Mouse (Mus musculus) bone marrow, adult 2 months (tissue): ENCODE measurements around the gene Erich6. TPM values are rescaled to one million over a fixed set of nuclear protein-coding genes. Genes with fewer than 3 reads are reported as not detected.
A peak's percentile ranks its signal among the peaks of the same experiment; 100 is the strongest.

Source experiments
- H3K27ac ChIP-seq: fragments of 200-500 bp; 2 replicates; pipeline ENCODE4 v1.5.1; 2012; ENCODE audit warnings: low read depth, mild to moderate bottlenecking, control low read depth, inconsistent platforms, low read length; ENCODE audit not compliant: control insufficient read depth, poor library complexity, insufficient read depth
- H3K4me1 ChIP-seq: fragments of 200-500 bp; 2 replicates; pipeline ENCODE4 v1.6.1; 2011; ENCODE audit warnings: low read length; ENCODE audit not compliant: control insufficient read depth, insufficient read depth
- H3K4me3 ChIP-seq: fragments of 200-500 bp; replicated peaks from 2 replicates; pipeline ENCODE3; 2011; ENCODE audit warnings: mild to moderate bottlenecking, low read depth, low read length, control low read depth; ENCODE audit not compliant: control insufficient read depth
- CTCF ChIP-seq: fragments of 200-500 bp; IDR thresholded peaks from 2 replicates; pipeline ENCODE4 v1.5.1; 2011; ENCODE audit warnings: low read length, control low read depth; ENCODE audit not compliant: control insufficient read depth, insufficient read depth
- POLR2A ChIP-seq: fragments of 200-500 bp; IDR thresholded peaks from 2 replicates; pipeline ENCODE4 v1.6.1; 2011; ENCODE audit warnings: low read depth, mild to moderate bottlenecking, control low read depth, low read length, borderline replicate concordance; ENCODE audit not compliant: control insufficient read depth
- WGBS: fragments of 180-500 bp; shearing (Covaris S2); methylation state at CpG from one replicate; pipeline ENCODE4 v1.1.7; 2018; 5-methylcytosine and 5-hydroxymethylcytosine counted together
- polyA plus RNA-seq: library from polyadenylated mRNA; stranded (reverse); fragments of >200 nt; gene quantifications from 2 replicates; pipeline ENCODE4 v1.2.4, GENCODE M21; 2011; ENCODE audit warnings: low replicate concordance; ENCODE audit not compliant: missing spikeins, insufficient read depth, insufficient read length

Erich6 gene
- polyA plus RNA-seq, 1 experiment, result not detected

DNA sequence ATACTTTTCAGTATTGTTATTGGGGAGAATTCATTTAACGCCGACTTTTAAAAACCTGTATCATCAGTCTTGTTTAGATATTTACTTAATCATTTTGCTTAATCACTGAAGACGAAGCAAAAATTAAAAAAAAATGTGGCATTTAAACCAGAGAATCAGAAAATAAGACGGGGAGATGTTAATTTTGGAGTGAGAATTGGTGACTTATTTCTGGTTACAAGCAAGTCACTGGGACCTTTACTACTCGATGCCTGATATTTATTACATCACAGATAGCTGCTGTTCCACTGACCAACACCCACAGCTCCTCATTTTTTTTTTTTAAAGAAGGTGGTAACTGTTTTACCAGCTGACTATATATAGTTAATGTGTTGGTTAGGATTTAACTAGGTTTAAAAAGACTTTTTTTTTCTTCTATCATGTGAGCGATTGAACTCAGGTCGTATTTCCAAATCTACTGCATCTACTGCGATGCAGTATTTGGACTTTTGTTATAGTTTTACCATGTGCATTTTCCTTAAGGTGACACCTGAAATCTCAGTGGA lies 59.4 kb downstream of the Erich6 start:
- TF ChIP-seq POLR2A (no peak), CTCF (no peak)
- peak overlapping the region; percentile 42 for H3K4me3 ChIP-seq
- WGBS, result 11% methylated on average over 8 of the region's 8 CpGs
- no peak overlapping the region for H3K27ac ChIP-seq
- H3K4me1 ChIP-seq, result no peaks in the 10 kb centered on the region; the same call in 1 of the 2 replicates

DNA sequence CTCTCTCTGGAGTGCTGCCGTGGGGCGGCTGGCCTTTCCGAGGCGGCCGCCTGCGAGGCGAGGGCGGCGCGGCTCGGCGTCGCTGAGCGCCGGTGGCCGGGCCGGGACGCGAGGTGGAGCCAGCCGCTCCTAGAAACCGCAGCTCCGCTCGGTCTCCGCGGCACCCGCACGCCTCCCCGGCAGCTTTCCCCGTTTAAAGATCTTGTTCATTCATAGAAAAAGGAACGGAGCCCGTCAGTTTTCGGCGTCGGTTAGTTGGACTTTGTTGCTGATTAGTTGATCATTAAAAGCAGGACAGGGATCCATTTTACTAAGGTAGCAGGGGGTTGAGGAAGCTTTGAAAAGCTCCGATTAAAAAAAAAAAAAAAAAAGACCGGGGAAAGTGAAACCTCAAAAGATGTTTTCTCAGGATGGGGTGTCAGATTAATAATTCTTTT lies 59.9 kb downstream of the Erich6 start:
- WGBS, result under 1% methylated on average over 36 of the region's 36 CpGs
- TF ChIP-seq CTCF (no peak), POLR2A (no peak)
- H3K4me1 ChIP-seq, result no peaks in the 10 kb centered on the region
- H3K4me3 ChIP-seq, result peak overlapping the region; percentile 83
- H3K27ac ChIP-seq, result peak overlapping the region; percentile 98

- no peaks in the 10 kb centered on the region for H3K4me1 ChIP-seq
- peak; percentile 97 for TF ChIP-seq POLR2A
- no peak for TF ChIP-seq CTCF
- peak within 1 kb of the TSS; percentile 98 for H3K27ac ChIP-seq
- peak within 1 kb of the TSS; percentile 83 for H3K4me3 ChIP-seq
- WGBS, result 2% methylated on average over 59 of the region's 59 CpGs
Measured at GRCm38 (mm10) chr3:58576137-58577066, 60.6 kb downstream of the Erich6 start, which contains the start of gene Selenot. Gene Selenot (plus strand): TSS chr3:58576636.

- no peak for TF ChIP-seq POLR2A
- TF ChIP-seq CTCF, result no peak
- Histone ChIP-seq H3K4me1 (no peaks in the 10 kb centered on the region), H3K4me3 (no peak overlapping the region), H3K27ac (no peak overlapping the region)
- 89% methylated on average over 3 of the region's 3 CpGs for WGBS
Measured at GRCm38 (mm10) chr3:58570821-58571220, 66.2 kb downstream of the Erich6 start.

Other genes starting within 250 kb of the Erich6 start
- gene Tsc22d2, start 222.5 kb downstream of the Erich6 start, polyA plus RNA-seq, result 7.6 and 13.3 TPM in 2 replicates
- 21.5 and 34.5 TPM in 2 replicates for gene Eif2a, start 111.4 kb downstream of the Erich6 start, polyA plus RNA-seq
- gene Serp1, start 111.3 kb downstream of the Erich6 start, polyA plus RNA-seq, result 23.7 and 30.7 TPM in 2 replicates
- gene Selenot, start 60.6 kb downstream of the Erich6 start, polyA plus RNA-seq, result 26.7 and 31.9 TPM in 2 replicates
- gene Siah2, start 55.2 kb upstream of the Erich6 start, polyA plus RNA-seq, result 1.6 and 3.9 TPM in 2 replicates
- not detected in 2 replicates for gene Mindy4b-ps, start 185.1 kb upstream of the Erich6 start, polyA plus RNA-seq
- not detected in 2 replicates for gene Clrn1, start 248.1 kb upstream of the Erich6 start, polyA plus RNA-seq